Mouse (Mus musculus): Measurements from ENCODE around the gene Pdia4. TPM values are rescaled to one million over a fixed set of nuclear protein-coding genes. Genes with fewer than 3 reads are reported as not detected.
"Not testable (repeated sequence)": the region's sequence is repeated elsewhere in the genome, so short reads cannot be mapped to it uniquely, and the experiment has no call there.

The Pdia4 gene
- polyA plus RNA-seq, 1 experiment from 2014 or later = 351 TPM

GRCm38 (mm10) chr6:47784707-47785412, 28.4 kb downstream of the Pdia4 start:
- no peak overlapping the region for H3K9ac ChIP-seq (ENCODE audit: low read depth, low read length)
- WGBS = 76% methylated on average over 5 of the region's 5 CpGs

DNA sequence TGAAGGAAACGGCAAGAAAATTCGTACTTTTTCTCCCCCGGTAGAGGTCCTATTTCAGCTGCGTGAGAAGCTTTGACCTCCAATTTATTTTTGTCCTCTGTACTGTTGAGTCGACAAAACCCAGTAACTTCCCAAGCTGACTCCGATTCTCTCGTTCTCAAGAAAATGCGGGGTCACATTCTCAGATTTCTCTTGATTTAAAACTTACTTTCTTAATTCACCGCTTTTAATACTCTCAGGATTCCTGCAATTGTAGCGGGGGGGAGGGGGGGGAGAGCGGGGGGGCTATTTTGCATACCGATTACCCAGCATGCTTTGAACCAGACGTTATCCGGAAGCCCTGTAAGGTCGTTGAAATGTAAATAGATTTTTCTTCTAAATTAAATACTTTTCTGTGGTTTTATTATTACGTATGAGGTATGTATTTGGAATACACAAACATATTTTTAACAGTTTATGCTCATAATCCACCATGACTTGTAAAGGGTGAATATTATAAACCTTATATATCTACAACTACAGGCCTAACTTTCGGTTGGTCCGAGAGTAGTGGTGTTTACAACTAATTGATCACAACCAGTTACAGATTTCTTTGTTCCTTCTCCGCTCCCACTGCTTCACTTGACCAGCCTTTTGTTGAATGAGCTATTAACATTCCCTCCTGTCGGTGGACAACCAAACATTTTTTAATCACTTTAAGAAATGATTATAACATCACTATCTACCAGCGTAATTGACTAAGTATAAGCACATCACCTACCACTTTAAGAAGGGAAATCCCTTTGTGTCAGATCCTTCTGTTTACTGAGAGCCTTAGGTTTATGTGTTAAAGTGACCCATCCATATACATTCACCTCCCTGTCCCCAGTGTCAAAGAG, 31.9 kb downstream of the Pdia4 start:
- under 1% methylated on average over 21 of the region's 21 CpGs for WGBS
- ATAC-seq (ENCODE audit: low FRiP score, low TSS enrichment) = peak; percentile 75
- no peaks in the 10 kb centered on the region for H3K27me3 ChIP-seq (ENCODE audit: control insufficient read depth, insufficient read depth, low read length)
- no peaks in the 10 kb centered on the region for H3K4me1 ChIP-seq (ENCODE audit: control insufficient read depth, insufficient read depth, low read length)
- peak overlapping the region; percentile 61 for H3K9ac ChIP-seq (ENCODE audit: low read depth, low read length)
- peak overlapping the region; percentile 40 for H3K4me2 ChIP-seq (replicated peaks; ENCODE audit: low read depth, low read length)
- H3K4me3 ChIP-seq (ENCODE audit: low read length) = peak overlapping the region; percentile 54
- no peaks in the 10 kb centered on the region for H3K36me3 ChIP-seq (ENCODE audit: control insufficient read depth, insufficient read depth, low read length)
- H3K9me3 ChIP-seq (ENCODE audit: control insufficient read depth, low read length) = no peaks in the 10 kb centered on the region
- peak overlapping the region; percentile 3; the same call in 1 of the 2 replicates for H3K27ac ChIP-seq (ENCODE audit: low read depth, low read length)

More at GRCm38 (mm10) chr6:47784707-47785412, 28.4 kb downstream of the Pdia4 start:
- no peak for ATAC-seq (ENCODE audit: low FRiP score, low TSS enrichment)
- peaks cover 5% of the 10 kb centered on the region; the same call in 1 of the 2 replicates for H3K4me1 ChIP-seq (ENCODE audit: control insufficient read depth, insufficient read depth, low read length)
- H3K9me3 ChIP-seq (ENCODE audit: control insufficient read depth, low read length) = no peaks in the 10 kb centered on the region
- H3K27ac ChIP-seq (ENCODE audit: low read depth, low read length) = no peak overlapping the region
- no peaks in the 10 kb centered on the region for H3K36me3 ChIP-seq (ENCODE audit: control insufficient read depth, insufficient read depth, low read length)
- no peak overlapping the region for H3K4me2 ChIP-seq (replicated peaks; ENCODE audit: low read depth, low read length)
- no peak overlapping the region for H3K4me3 ChIP-seq (ENCODE audit: low read length)
- H3K27me3 ChIP-seq (ENCODE audit: control insufficient read depth, insufficient read depth, low read length) = no peaks in the 10 kb centered on the region

- Histone ChIP-seq H3K27ac (ENCODE audit: low read depth, low read length) (no peak overlapping the region), H3K9me3 (ENCODE audit: control insufficient read depth, low read length) (no peaks in the 10 kb centered on the region), H3K36me3 (ENCODE audit: control insufficient read depth, insufficient read depth, low read length) (no peaks in the 10 kb centered on the region), H3K4me2 (replicated peaks; ENCODE audit: low read depth, low read length) (peak overlapping the region; percentile 40), H3K9ac (ENCODE audit: low read depth, low read length) (no peak overlapping the region), H3K4me1 (ENCODE audit: control insufficient read depth, insufficient read depth, low read length) (no peaks in the 10 kb centered on the region), H3K27me3 (ENCODE audit: control insufficient read depth, insufficient read depth, low read length) (no peaks in the 10 kb centered on the region), H3K4me3 (ENCODE audit: low read length) (peak overlapping the region; percentile 54)
- no peak for ATAC-seq (ENCODE audit: low FRiP score, low TSS enrichment)
- WGBS = 20% methylated on average over 2 of the region's 2 CpGs
Observed at GRCm38 (mm10) chr6:47780576-47781013, 32.6 kb downstream of the Pdia4 start.

DNA sequence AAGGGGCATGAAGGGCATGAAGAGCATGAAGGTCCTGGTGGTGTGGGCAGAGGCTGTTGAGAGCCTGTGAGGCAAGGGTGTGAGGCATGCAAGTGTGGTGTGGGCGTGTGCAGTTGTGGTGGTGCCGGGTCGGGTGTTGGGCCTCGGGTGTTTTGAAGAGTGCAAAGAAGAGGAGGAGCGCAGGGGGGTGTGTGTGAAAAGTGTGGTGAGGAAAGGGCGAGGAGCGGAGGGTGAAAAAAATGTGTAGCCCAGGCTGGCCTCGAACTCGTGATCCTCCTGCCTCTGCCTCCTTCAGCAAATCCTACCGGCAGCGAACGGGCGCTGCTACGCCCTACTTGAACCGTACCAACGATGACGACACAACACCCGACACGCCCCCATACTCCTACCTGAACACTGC, 41.5 kb downstream of the Pdia4 start:
- not testable (repeated sequence) for H3K4me2 ChIP-seq (replicated peaks; ENCODE audit: low read depth, low read length); H3K27me3 ChIP-seq (ENCODE audit: control insufficient read depth, insufficient read depth, low read length); ATAC-seq (ENCODE audit: low FRiP score, low TSS enrichment); H3K9me3 ChIP-seq (ENCODE audit: control insufficient read depth, low read length); H3K9ac ChIP-seq (ENCODE audit: low read depth, low read length); H3K4me1 ChIP-seq (ENCODE audit: control insufficient read depth, insufficient read depth, low read length); H3K27ac ChIP-seq (ENCODE audit: low read depth, low read length); H3K4me3 ChIP-seq (ENCODE audit: low read length); H3K36me3 ChIP-seq (ENCODE audit: control insufficient read depth, insufficient read depth, low read length)
- WGBS = 68% methylated on average over 6 of the region's 19 CpGs

DNA sequence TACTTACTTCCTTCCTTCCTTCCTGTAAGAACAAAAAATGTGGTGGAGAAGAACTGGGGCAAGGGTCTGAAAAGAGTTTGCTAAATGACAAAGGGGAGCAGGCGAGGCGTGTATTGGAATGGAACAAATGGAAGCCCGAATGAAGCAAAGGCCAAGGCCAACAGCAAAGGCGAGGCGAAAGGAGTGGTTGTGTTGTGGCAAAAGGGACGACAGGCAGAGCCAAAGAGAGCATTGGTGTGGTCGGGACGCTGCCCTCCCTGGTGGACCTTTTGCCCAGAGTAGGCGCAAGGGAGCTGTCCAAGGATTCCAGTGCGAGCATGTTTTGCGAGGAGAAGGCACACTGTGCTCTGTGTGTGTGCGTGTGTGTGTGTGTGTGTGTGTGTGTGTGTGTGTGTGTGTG, 42.1 kb downstream of the Pdia4 start:
- not testable (repeated sequence) for H3K9ac ChIP-seq (ENCODE audit: low read depth, low read length); ATAC-seq (ENCODE audit: low FRiP score, low TSS enrichment); H3K27me3 ChIP-seq (ENCODE audit: control insufficient read depth, insufficient read depth, low read length); H3K27ac ChIP-seq (ENCODE audit: low read depth, low read length); H3K4me2 ChIP-seq (replicated peaks; ENCODE audit: low read depth, low read length); H3K9me3 ChIP-seq (ENCODE audit: control insufficient read depth, low read length); H3K36me3 ChIP-seq (ENCODE audit: control insufficient read depth, insufficient read depth, low read length); H3K4me1 ChIP-seq (ENCODE audit: control insufficient read depth, insufficient read depth, low read length); H3K4me3 ChIP-seq (ENCODE audit: low read length)
- 72% methylated on average over 12 of the region's 12 CpGs for WGBS

GRCm38 (mm10) chr6:47769861-47770260, 43.4 kb downstream of the Pdia4 start:
- not testable (repeated sequence) for H3K4me1 ChIP-seq (ENCODE audit: control insufficient read depth, insufficient read depth, low read length); H3K9me3 ChIP-seq (ENCODE audit: control insufficient read depth, low read length)

GRCm38 (mm10) chr6:47768520-47768919, 44.7 kb downstream of the Pdia4 start:
- not testable (repeated sequence) for H3K27me3 ChIP-seq (ENCODE audit: control insufficient read depth, insufficient read depth, low read length); H3K4me3 ChIP-seq (ENCODE audit: low read length)

More at GRCm38 (mm10) chr6:47769861-47770260, 43.4 kb downstream of the Pdia4 start:
- ATAC-seq (ENCODE audit: low FRiP score, low TSS enrichment); H3K4me2 ChIP-seq (replicated peaks; ENCODE audit: low read depth, low read length); H3K9ac ChIP-seq (ENCODE audit: low read depth, low read length); H3K4me3 ChIP-seq (ENCODE audit: low read length); H3K27ac ChIP-seq (ENCODE audit: low read depth, low read length); H3K36me3 ChIP-seq (ENCODE audit: control insufficient read depth, insufficient read depth, low read length); H3K27me3 ChIP-seq (ENCODE audit: control insufficient read depth, insufficient read depth, low read length): not testable (repeated sequence)
- WGBS = 75% methylated on average over 4 of the region's 4 CpGs

GRCm38 (mm10) chr6:47767355-47767754, 45.9 kb downstream of the Pdia4 start:
- not testable (repeated sequence) for H3K36me3 ChIP-seq (ENCODE audit: control insufficient read depth, insufficient read depth, low read length); H3K4me1 ChIP-seq (ENCODE audit: control insufficient read depth, insufficient read depth, low read length); ATAC-seq (ENCODE audit: low FRiP score, low TSS enrichment); H3K9me3 ChIP-seq (ENCODE audit: control insufficient read depth, low read length); H3K27ac ChIP-seq (ENCODE audit: low read depth, low read length); H3K4me3 ChIP-seq (ENCODE audit: low read length); H3K9ac ChIP-seq (ENCODE audit: low read depth, low read length); H3K27me3 ChIP-seq (ENCODE audit: control insufficient read depth, insufficient read depth, low read length); H3K4me2 ChIP-seq (replicated peaks; ENCODE audit: low read depth, low read length)
- 58% methylated on average over 6 of the region's 20 CpGs for WGBS

More at GRCm38 (mm10) chr6:47768520-47768919, 44.7 kb downstream of the Pdia4 start:
- 22% methylated on average over 1 of the region's 12 CpGs for WGBS
- H3K9ac ChIP-seq (ENCODE audit: low read depth, low read length); ATAC-seq (ENCODE audit: low FRiP score, low TSS enrichment); H3K4me2 ChIP-seq (replicated peaks; ENCODE audit: low read depth, low read length); H3K36me3 ChIP-seq (ENCODE audit: control insufficient read depth, insufficient read depth, low read length); H3K9me3 ChIP-seq (ENCODE audit: control insufficient read depth, low read length); H3K4me1 ChIP-seq (ENCODE audit: control insufficient read depth, insufficient read depth, low read length); H3K27ac ChIP-seq (ENCODE audit: low read depth, low read length): not testable (repeated sequence)

DNA sequence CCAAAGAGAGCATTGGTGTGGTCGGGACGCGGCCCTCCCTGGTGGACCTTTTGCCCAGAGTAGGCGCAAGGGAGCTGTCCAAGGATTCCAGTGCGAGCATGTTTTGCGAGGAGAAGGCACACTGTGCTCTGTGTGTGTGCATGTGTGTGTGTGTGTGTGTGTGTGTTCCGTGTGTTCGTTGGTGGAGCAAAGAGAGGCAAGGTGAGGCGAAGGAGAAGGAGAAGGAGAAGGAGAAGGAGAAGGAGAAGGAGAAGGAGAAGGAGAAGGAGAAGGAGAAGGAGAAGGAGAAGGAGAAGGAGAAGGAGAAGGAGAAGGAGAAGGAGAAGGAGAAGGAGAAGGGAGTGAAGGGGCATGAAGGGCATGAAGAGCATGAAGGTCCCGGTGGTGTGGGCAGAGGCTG, 50.5 kb downstream of the Pdia4 start:
- H3K4me2 ChIP-seq (replicated peaks; ENCODE audit: low read depth, low read length); ATAC-seq (ENCODE audit: low FRiP score, low TSS enrichment); H3K4me3 ChIP-seq (ENCODE audit: low read length); H3K9me3 ChIP-seq (ENCODE audit: control insufficient read depth, low read length); H3K27me3 ChIP-seq (ENCODE audit: control insufficient read depth, insufficient read depth, low read length); H3K36me3 ChIP-seq (ENCODE audit: control insufficient read depth, insufficient read depth, low read length); H3K9ac ChIP-seq (ENCODE audit: low read depth, low read length); H3K27ac ChIP-seq (ENCODE audit: low read depth, low read length); H3K4me1 ChIP-seq (ENCODE audit: control insufficient read depth, insufficient read depth, low read length): not testable (repeated sequence)
- 76% methylated on average over 7 of the region's 10 CpGs for WGBS
